ENCODE assay signal across 1 mouse cellular context in genomic region chr8:109868003-109868679, GRCm38 (mm10).
TF ChIP-seq lines count a peak whose summit lies in the region.

Gene Phlpp2 (plus strand): TSS chr8:109868542.

TF ChIP-seq in CH12.LX, 34 proteins besides CTCF, POLR2A, EP300 and RAD21 (continued from another document):
- TF ChIP-seq ZMIZ1 (IDR thresholded peaks at IDR 0.05; ENCODE audit: low read depth, low read length): peak; percentile 55
- no peak for TF ChIP-seq ETS1 (conservative IDR thresholded peaks at IDR 0.05; ENCODE audit: low read depth, low read length)
- TF ChIP-seq RCOR1 (conservative IDR thresholded peaks at IDR 0.05; ENCODE audit: low read depth, low read length): no peak
- no peak for TF ChIP-seq BHLHE40 (IDR thresholded peaks at IDR 0.05; ENCODE audit: low read depth, low read length)
- TF ChIP-seq MEF2A (IDR thresholded peaks at IDR 0.05; ENCODE audit: borderline replicate concordance, low read depth, low read length): no peak
- TF ChIP-seq SMC3 (IDR thresholded peaks at IDR 0.05; ENCODE audit: low read depth, low read length): peak; percentile 25
- no peak for TF ChIP-seq JUND (conservative IDR thresholded peaks at IDR 0.05; ENCODE audit: low read depth, low read length)
- no peak for TF ChIP-seq USF1 (IDR thresholded peaks at IDR 0.05; ENCODE audit: low read depth, low read length)
- no peak for TF ChIP-seq MAFK (IDR thresholded peaks at IDR 0.05; ENCODE audit: insufficient replicate concordance, low read length)
- TF ChIP-seq UBTF (IDR thresholded peaks at IDR 0.05; ENCODE audit: low read depth, low read length): peak; percentile 28; the same call in 1 of the 2 replicates
- no peak for TF ChIP-seq E2F4 (IDR thresholded peaks at IDR 0.05; ENCODE audit: insufficient replicate concordance, low read depth, low read length)
- TF ChIP-seq MAX (IDR thresholded peaks at IDR 0.05; ENCODE audit: low read length): no peak
- no peak; the same call in 1 of the 2 replicates for TF ChIP-seq MXI1 (IDR thresholded peaks at IDR 0.05; ENCODE audit: low read depth, low read length)
- TF ChIP-seq MYC (IDR thresholded peaks at IDR 0.05; ENCODE audit: low read depth, low read length): no peak
- TF ChIP-seq POLR2AphosphoS2 (IDR thresholded peaks at IDR 0.05; ENCODE audit: low read depth, low read length): no peak; the same call in 1 of the 2 replicates
- TF ChIP-seq CHD1 (IDR thresholded peaks at IDR 0.05; ENCODE audit: low read depth, low read length): no peak
- TF ChIP-seq PAX5 (IDR thresholded peaks at IDR 0.05; ENCODE audit: low read length): no peak
- TF ChIP-seq HCFC1 (IDR thresholded peaks at IDR 0.05; ENCODE audit: low read depth, low read length): peak; percentile 45
- TF ChIP-seq SIN3A (IDR thresholded peaks at IDR 0.05; ENCODE audit: low read length): no peak
- 0 out of 2 replicates have a peak, but pooled peaks have one; percentile 11 for TF ChIP-seq IRF4 (IDR thresholded peaks at IDR 0.05; ENCODE audit: low read depth, low read length)
- peak; percentile 69 for TF ChIP-seq NELFE (IDR thresholded peaks at IDR 0.05; ENCODE audit: low read depth, low read length)
- no peak for TF ChIP-seq ZNF384 (IDR thresholded peaks at IDR 0.05; ENCODE audit: low read depth, low read length)
